Mouse (Mus musculus) kidney, embryonic 15.5 days (tissue): Measurements from ENCODE around the gene Tbc1d2b. TPM values are rescaled to one million over a fixed set of nuclear protein-coding genes. Genes with fewer than 3 reads are reported as not detected.
A peak's percentile ranks its signal among the peaks of the same experiment; 100 is the strongest.

Source experiments
- ATAC-seq: fragments of 200-750 bp; cut with Nextera tagmentation; replicated peaks from 2 replicates; pipeline ENCODE4 v1.8.0; 2017; ENCODE audit warnings: moderate TSS enrichment; ENCODE audit not compliant: low FRiP score
- H3K27ac ChIP-seq: fragments of 300-500 bp; sonication (generic); 2 replicates; pipeline ENCODE4 v1.5.1; 2015; ENCODE audit warnings: mild to moderate bottlenecking, inconsistent platforms
- H3K27me3 ChIP-seq: fragments of 300-500 bp; sonication (generic); 2 replicates; pipeline ENCODE4 v1.6.1; 2015; ENCODE audit warnings: inconsistent platforms
- H3K36me3 ChIP-seq: fragments of 300-500 bp; sonication (generic); 2 replicates; pipeline ENCODE4 v1.6.1; 2015; ENCODE audit warnings: inconsistent platforms
- H3K4me1 ChIP-seq: fragments of 300-500 bp; sonication (generic); 2 replicates; pipeline ENCODE4 v1.6.1; 2015; ENCODE audit warnings: inconsistent platforms
- H3K4me2 ChIP-seq: fragments of 300-500 bp; sonication (generic); 2 replicates; pipeline ENCODE4 v1.6.1; 2015; ENCODE audit warnings: moderate library complexity, mild to moderate bottlenecking, inconsistent platforms
- H3K4me3 ChIP-seq: fragments of 300-500 bp; sonication (generic); replicated peaks from 2 replicates; pipeline ENCODE4 v1.5.1; 2015; ENCODE audit warnings: mild to moderate bottlenecking, inconsistent platforms
- H3K9ac ChIP-seq: fragments of 300-500 bp; sonication (generic); 2 replicates; pipeline ENCODE4 v1.6.1; 2015; ENCODE audit warnings: mild to moderate bottlenecking, inconsistent platforms
- H3K9me3 ChIP-seq: fragments of 300-500 bp; sonication (generic); replicated peaks from 2 replicates; pipeline ENCODE4 v1.6.1; 2016; ENCODE audit warnings: inconsistent platforms
- WGBS: fragments of 180-500 bp; shearing (Covaris S2); methylation state at CpG from one replicate; pipeline ENCODE4 v1.1.7; 2015; ENCODE audit warnings: mixed read lengths; 5-methylcytosine and 5-hydroxymethylcytosine counted together
- polyA plus RNA-seq: library from polyadenylated mRNA; unstranded; fragments of >200 nt; fragmentation: Nextera tagmentation; extraction: Ambion mirVana; gene quantifications from 2 replicates; pipeline ENCODE4 v1.2.1, GENCODE M21; 2015

The Tbc1d2b gene
- polyA plus RNA-seq, 1 experiment from 2014 or later = 12.7 TPM

DNA sequence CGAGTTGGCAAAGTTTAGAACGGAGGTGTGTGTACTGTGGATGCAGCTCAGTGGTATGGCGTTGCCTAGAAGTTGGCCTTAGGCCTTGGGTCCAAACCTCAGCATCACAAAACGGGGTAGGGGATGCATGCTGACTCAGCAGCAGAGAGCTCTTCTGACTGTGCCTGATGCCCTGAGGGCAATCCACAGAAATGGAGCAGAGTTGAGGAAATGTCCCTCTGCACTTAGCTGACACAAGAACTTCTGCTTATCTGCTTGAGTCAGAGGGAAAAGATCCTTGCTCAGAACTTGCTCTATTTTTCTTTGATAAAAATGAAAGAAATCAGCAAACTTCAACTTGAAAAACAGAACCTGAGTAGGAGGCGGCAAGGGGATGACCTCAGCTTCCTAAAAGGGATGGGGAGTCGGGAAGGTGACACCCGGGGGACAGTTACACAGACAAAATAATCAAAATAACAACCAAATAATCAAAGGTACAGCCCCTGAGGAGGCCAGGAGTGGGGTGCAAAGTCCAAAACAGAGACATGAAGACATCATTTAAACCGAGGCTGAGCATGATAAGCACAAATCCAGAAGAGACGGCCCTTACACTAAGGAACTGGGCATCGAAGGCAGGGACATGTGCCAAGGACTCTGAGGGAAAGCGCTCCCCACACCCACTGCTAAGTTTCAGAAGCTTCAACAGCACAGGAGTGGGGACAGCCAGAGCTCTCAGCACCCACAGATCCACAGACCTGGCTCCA is 54.2 kb downstream of the Tbc1d2b start:
- H3K4me2 ChIP-seq = no peak overlapping the region
- no peak overlapping the region for H3K9ac ChIP-seq
- H3K27me3 ChIP-seq = no peaks in the 10 kb centered on the region
- no peaks in the 10 kb centered on the region for H3K4me1 ChIP-seq
- ATAC-seq = no peak
- H3K27ac ChIP-seq = no peak overlapping the region
- no peak overlapping the region for H3K4me3 ChIP-seq
- WGBS = 77% methylated on average over 11 of the region's 11 CpGs
- H3K36me3 ChIP-seq = peaks cover 65% of the 10 kb centered on the region
- no peaks in the 10 kb centered on the region for H3K9me3 ChIP-seq

DNA sequence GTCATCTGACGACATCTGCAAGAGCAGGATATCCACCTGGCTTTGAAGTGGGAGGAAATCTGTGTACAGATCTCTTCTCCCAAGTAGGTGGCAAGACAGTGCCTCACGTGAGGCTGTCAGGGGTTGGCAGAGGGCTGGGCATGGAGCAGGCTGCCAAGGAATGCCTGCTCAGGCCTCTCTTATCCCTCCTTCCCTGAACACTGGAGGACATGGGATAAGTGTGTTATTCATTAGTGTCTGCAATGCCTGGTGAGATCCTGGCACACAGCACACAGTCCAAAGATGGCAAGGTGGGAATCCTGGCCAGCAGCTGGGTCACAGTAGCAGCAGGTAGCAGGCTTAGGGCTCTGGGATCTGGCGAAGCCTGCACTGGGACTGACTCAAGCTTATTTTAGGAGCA is 57.5 kb downstream of the Tbc1d2b start:
- Histone ChIP-seq H3K36me3 (peaks cover 53% of the 10 kb centered on the region), H3K4me2 (no peak overlapping the region), H3K9ac (no peak overlapping the region), H3K4me3 (no peak overlapping the region), H3K9me3 (no peaks in the 10 kb centered on the region), H3K27ac (no peak overlapping the region), H3K4me1 (no peaks in the 10 kb centered on the region), H3K27me3 (no peaks in the 10 kb centered on the region)
- ATAC-seq = no peak
- 97% methylated on average over 3 of the region's 3 CpGs for WGBS

DNA sequence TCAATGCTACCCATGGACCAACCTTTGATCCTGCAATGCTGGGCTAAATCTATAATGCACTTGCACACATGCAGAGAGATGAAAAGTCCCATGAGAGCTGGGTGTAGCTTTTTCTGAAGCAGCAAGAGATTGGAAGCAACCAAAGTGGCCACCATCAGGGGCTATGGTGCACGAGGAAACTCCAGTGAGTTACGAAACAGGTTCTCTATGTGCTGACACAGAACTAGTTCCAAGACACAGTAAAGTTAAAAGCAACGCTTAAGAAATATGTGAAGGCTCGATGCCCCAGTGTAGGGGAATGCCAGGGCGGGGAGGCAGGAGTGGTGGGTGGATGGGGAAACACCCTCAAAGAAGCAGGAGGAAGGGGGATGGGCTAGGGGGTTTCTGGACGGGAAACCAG is 61.9 kb downstream of the Tbc1d2b start:
- WGBS = 80% methylated on average over 6 of the region's 6 CpGs
- Histone ChIP-seq H3K4me2 (no peak overlapping the region), H3K4me1 (no peaks in the 10 kb centered on the region), H3K9ac (no peak overlapping the region), H3K9me3 (no peaks in the 10 kb centered on the region), H3K27me3 (no peaks in the 10 kb centered on the region), H3K4me3 (no peak overlapping the region), H3K36me3 (peaks cover 56% of the 10 kb centered on the region), H3K27ac (no peak overlapping the region)
- ATAC-seq = no peak

DNA sequence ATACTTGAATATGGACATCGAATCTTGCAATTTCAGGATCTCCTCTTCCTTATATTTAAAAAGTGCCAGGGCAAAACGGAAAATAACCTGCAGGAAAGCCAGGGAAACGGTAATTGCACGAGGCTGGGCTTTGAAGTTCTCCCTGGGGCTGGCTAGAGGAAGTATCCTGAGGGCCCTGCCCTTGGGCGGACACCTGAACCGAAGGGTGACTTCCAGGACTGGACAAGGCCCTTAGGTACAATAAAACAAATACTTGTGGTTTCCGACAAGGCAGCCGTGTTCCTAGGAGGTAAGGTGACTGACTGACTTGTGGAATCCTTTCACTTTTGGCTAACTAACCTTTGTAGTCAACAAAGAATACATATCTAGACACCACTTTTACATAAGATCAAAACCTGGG is 62.8 kb downstream of the Tbc1d2b start:
- Histone ChIP-seq H3K4me1 (no peaks in the 10 kb centered on the region), H3K4me3 (no peak overlapping the region), H3K27ac (no peak overlapping the region), H3K9me3 (no peaks in the 10 kb centered on the region), H3K27me3 (no peaks in the 10 kb centered on the region), H3K4me2 (no peak overlapping the region), H3K9ac (no peak overlapping the region), H3K36me3 (peaks cover 50% of the 10 kb centered on the region)
- no peak for ATAC-seq
- WGBS = 74% methylated on average over 8 of the region's 8 CpGs

DNA sequence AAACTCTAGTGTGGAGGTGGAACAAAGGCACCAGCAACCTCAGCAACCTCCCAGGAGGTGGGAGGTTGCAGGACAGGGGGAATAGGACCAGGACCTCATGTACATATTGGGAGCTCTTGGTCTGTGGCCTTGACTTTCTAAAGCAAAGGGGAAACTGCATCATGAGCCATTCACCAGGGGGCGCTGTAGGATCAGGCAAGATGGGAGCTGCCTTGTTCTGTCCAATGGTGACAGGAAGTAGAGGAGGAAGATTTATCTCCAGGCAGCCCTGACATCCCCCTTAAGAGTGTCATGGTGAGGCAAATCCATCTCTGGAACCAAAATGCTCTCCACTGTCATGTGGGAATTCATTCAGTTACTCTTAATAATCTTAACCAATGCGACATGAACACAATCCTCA is 64.1 kb downstream of the Tbc1d2b start:
- Histone ChIP-seq H3K4me1 (no peaks in the 10 kb centered on the region), H3K27ac (no peak overlapping the region), H3K4me2 (no peak overlapping the region), H3K4me3 (no peak overlapping the region), H3K36me3 (peaks cover 59% of the 10 kb centered on the region), H3K9ac (no peak overlapping the region), H3K9me3 (no peaks in the 10 kb centered on the region), H3K27me3 (no peaks in the 10 kb centered on the region)
- peak; percentile 40; the same call in 1 of the 2 replicates for ATAC-seq
- whole genome bisulfite sequencing = 49% methylated on average over 2 of the region's 2 CpGs

DNA sequence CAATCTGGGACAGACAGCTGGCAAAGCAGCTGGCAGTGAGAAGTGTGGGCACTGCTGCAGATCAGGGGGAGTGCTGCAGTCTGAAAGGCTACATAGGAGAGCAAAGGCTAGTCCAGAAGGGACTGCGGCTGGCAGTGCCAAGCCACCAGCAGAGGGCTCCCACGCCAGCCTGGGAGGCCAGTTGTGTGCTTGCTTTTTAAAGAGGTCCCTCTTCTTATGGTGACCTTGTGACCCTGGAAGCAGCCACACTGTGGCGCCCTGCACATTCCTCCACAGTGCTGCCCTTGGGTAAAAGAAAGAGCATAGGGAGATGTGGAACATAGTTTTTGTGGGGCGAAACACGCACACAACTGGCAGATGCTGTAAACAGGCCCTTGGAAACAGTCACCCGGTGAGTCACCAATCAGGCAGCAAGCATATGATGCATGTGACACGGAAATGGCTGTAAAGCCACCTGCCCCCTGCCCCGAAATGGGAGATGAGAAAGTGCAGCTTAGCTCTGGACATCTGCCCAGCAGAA is 66.1 kb downstream of the Tbc1d2b start:
- H3K27me3 ChIP-seq = no peaks in the 10 kb centered on the region
- no peak overlapping the region for H3K4me2 ChIP-seq
- peaks cover 60% of the 10 kb centered on the region for H3K36me3 ChIP-seq
- H3K4me1 ChIP-seq = no peaks in the 10 kb centered on the region
- no peak for ATAC-seq
- H3K9ac ChIP-seq = no peak overlapping the region
- no peak overlapping the region for H3K4me3 ChIP-seq
- 62% methylated on average over 8 of the region's 8 CpGs for WGBS
- no peaks in the 10 kb centered on the region for H3K9me3 ChIP-seq
- no peak overlapping the region for H3K27ac ChIP-seq

DNA sequence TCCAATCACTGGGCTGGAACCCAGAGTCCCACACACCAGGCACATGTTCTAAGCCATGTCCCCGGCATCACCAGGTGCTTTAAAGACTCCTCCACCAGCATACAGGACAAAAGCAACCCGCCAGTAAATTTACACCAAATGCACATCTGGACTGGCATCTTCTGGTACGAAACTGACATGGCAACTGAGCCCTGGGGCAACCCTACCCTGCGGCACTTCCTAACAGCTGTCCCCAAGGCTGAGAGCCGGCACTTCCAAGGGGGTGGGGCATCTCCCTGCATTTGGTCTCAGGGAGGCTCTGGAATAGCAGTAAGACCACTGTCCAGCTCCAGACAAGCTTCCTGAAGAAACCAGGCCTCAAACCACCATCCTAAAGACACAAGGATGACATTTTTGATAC is 67.4 kb downstream of the Tbc1d2b start:
- Histone ChIP-seq H3K4me2 (no peak overlapping the region), H3K36me3 (peaks cover 57% of the 10 kb centered on the region), H3K4me3 (no peak overlapping the region), H3K4me1 (peaks cover 10% of the 10 kb centered on the region), H3K9me3 (no peaks in the 10 kb centered on the region), H3K9ac (no peak overlapping the region), H3K27ac (no peak overlapping the region), H3K27me3 (no peaks in the 10 kb centered on the region)
- ATAC-seq = no peak
- 79% methylated on average over 5 of the region's 5 CpGs for WGBS

DNA sequence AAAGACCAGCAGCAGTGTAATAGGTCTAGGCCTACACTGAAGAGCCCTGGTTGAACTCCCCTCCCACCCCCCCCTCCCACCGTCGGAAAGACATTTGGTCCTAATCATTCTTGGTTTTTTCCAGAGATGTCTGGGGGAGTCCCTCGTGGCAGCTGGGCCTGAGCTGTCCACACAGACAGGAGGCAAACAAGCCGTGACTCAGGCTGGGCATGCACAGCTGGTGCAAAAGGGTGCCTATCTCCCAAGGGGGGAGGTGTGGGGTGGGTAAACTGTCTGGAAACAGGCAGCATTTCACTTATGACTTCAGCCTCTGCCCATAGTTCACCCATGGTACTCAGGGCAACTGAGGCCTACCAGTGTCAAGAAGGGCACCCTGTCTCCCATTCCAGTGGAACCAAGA is 69.1 kb downstream of the Tbc1d2b start:
- Histone ChIP-seq H3K36me3 (peaks cover 47% of the 10 kb centered on the region), H3K9ac (no peak overlapping the region), H3K27ac (no peak overlapping the region), H3K27me3 (no peaks in the 10 kb centered on the region), H3K4me2 (no peak overlapping the region), H3K4me3 (no peak overlapping the region), H3K4me1 (peaks cover 10% of the 10 kb centered on the region), H3K9me3 (no peaks in the 10 kb centered on the region)
- ATAC-seq = 0 out of 2 replicates have a peak, but pooled peaks have one; percentile 20
- WGBS = 29% methylated on average over 4 of the region's 4 CpGs

DNA sequence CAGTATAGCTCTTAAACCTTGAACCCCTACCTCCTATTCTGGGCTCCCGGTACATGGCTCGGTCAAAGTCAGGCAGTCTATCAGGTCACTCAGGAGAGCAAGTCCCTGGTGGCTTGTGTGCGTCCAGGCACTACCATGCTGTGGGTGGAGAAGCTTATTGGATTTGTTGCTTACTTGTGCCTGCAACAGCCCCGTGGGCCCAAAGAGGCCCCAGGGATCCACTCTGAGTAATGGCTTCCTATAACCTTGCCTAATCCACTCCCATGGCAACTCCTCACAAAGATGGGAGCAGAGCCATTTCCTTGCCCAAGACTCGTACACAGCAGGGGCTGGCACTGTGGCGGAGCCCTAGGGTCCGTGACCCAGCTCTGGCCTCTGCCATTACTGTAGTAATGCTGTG is 69.5 kb downstream of the Tbc1d2b start:
- ATAC-seq = no peak
- H3K36me3 ChIP-seq = peaks cover 47% of the 10 kb centered on the region
- no peaks in the 10 kb centered on the region for H3K9me3 ChIP-seq
- no peak overlapping the region for H3K9ac ChIP-seq
- no peaks in the 10 kb centered on the region for H3K27me3 ChIP-seq
- no peak overlapping the region for H3K4me2 ChIP-seq
- peaks cover 10% of the 10 kb centered on the region for H3K4me1 ChIP-seq
- no peak overlapping the region for H3K4me3 ChIP-seq
- no peak overlapping the region for H3K27ac ChIP-seq
- 85% methylated on average over 7 of the region's 7 CpGs for WGBS

DNA sequence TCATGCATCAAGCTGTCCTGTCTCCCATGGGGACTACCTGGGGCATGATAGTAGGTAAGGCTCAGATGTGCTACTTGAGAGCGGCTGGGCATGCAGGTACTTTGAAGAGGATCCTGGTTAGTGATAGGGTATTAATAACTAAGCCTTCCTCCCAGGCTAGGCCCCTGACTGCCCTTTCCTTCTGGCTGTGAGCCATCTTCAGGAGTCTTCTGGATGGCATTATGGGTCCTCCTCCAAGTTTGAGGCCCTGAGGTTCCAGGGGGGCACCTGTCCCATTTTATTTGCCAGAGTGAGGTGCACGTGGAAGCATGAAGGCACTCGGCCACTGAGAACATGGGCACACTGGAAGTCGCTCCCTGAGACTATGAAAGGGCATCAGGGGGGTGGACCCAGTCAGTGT is 70.1 kb downstream of the Tbc1d2b start:
- Histone ChIP-seq H3K9me3 (no peaks in the 10 kb centered on the region), H3K4me1 (peaks cover 10% of the 10 kb centered on the region), H3K9ac (no peak overlapping the region), H3K27me3 (no peaks in the 10 kb centered on the region), H3K36me3 (peaks cover 42% of the 10 kb centered on the region), H3K4me2 (no peak overlapping the region), H3K4me3 (no peak overlapping the region), H3K27ac (no peak overlapping the region)
- 94% methylated on average over 4 of the region's 4 CpGs for WGBS
- ATAC-seq = no peak

DNA sequence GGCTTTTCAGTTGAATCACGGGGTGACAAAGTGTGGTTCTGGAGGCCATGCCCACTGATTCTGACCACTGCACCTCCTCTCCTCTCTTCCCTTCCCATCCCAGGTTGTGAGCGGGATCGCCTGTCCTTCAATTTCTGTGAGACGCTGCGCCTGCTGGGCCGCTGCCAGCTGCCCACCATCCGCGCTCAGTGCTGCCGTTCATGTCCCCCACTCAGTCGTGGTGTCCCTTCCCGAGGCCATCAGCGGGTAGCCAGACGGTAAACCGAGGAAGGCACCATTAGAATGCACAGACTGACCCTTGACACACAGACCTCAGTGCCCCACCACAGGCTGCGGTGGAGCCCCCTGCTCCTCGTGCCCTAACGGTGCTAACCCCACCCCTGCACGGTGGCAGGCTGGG is 71.0 kb downstream of the Tbc1d2b start:
- no peak overlapping the region for H3K4me2 ChIP-seq
- 94% methylated on average over 18 of the region's 18 CpGs for WGBS
- peaks cover 36% of the 10 kb centered on the region for H3K36me3 ChIP-seq
- no peak overlapping the region for H3K27ac ChIP-seq
- H3K4me1 ChIP-seq = peaks cover 10% of the 10 kb centered on the region
- no peaks in the 10 kb centered on the region for H3K9me3 ChIP-seq
- no peak for ATAC-seq
- no peak overlapping the region for H3K4me3 ChIP-seq
- no peaks in the 10 kb centered on the region for H3K27me3 ChIP-seq
- H3K9ac ChIP-seq = no peak overlapping the region

DNA sequence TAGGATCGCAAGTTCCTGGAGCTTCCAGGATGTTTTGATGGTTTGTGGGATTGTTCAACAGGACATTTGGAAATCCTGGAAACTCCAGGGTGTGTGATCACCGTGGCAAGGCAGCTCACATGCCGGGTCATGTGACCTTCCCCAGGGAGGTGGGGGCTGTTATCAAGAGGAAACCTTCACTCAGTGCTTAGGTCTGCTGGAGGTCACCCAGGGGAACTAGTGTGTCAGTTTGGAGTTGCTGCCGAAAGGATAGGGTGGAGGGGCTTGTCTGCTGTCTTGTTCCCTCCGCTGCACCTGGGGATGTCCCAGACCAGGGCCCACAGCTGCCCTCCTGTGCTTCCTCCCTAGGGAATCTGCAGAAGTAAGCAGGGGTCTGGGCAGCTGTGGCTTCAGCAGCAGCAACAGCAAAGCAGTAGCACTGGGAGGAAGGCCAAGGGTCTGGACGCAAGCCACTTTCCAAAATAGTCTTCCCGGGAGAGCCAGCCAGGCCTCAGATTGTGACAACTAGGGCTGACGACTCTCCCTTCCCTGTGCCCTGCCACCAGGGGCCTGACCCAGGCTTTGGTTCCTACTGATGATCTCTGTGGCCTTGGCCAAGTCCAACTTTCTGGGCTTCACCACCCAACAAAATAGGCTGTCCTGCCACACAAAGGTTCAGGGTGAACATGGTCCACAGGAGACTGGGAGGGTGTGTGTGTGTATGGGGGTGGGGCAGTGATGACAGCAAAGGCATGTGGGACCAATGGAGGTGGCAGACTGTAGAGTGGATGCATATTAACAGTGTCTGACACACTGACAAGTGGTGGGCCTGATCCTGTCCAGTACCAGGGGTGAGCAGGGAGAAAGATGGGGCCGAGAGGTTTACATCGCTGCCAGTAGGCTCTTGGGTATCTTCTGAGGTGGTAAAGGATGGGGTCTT is 71.8 kb downstream of the Tbc1d2b start:
- H3K27ac ChIP-seq = 0 out of 2 replicates have a peak overlapping the region, but pooled peaks have one; percentile 22
- ATAC-seq = no peak

More for the DNA sequence above, 71.8 kb downstream of the Tbc1d2b start:
- Histone ChIP-seq H3K9me3 (no peaks in the 10 kb centered on the region), H3K36me3 (peaks cover 29% of the 10 kb centered on the region), H3K27me3 (no peaks in the 10 kb centered on the region), H3K4me2 (no peak overlapping the region), H3K4me3 (no peak overlapping the region), H3K4me1 (peaks cover 10% of the 10 kb centered on the region), H3K9ac (no peak overlapping the region)
- 61% methylated on average over 10 of the region's 10 CpGs for WGBS
